Mouse (Mus musculus): ENCODE results near the gene Med15. TPM values are rescaled to one million over a fixed set of nuclear protein-coding genes. Genes with fewer than 3 reads are reported as not detected.
"Not testable (repeated sequence)": the region's sequence is repeated elsewhere in the genome, so short reads cannot be mapped to it uniquely, and the experiment has no call there.

Gene Med15
- polyA plus RNA-seq, 1 experiment, result 57.1 TPM

GRCm38 (mm10) chr16:17632580-17632979 lies 100.1 kb downstream of the Med15 start:
- no peak for DNase-seq (ENCODE audit: low read depth, low spot score)
- WGBS, result 98% methylated on average over 2 of the region's 2 CpGs

- DNase-seq (ENCODE audit: low read depth, low spot score), result no peak
- WGBS, result 98% methylated on average over 5 of the region's 5 CpGs
These were observed 106.5 kb downstream of the Med15 start for GRCm38 (mm10) chr16:17626269-17626555.

- 65% methylated on average over 8 of the region's 8 CpGs for WGBS
- no peak for DNase-seq (ENCODE audit: low read depth, low spot score)
These were observed 107.0 kb downstream of the Med15 start for GRCm38 (mm10) chr16:17625488-17626268.

- 90% methylated on average over 1 of the region's 1 CpGs for WGBS
- no peak for DNase-seq (ENCODE audit: low read depth, low spot score)
These were observed 110.8 kb downstream of the Med15 start for GRCm38 (mm10) chr16:17621936-17622335.

GRCm38 (mm10) chr16:17619198-17620105 lies 113.2 kb downstream of the Med15 start, which contains the start of gene Smpd4:
Gene Smpd4 (plus strand): TSS chr16:17619354.
- WGBS, result under 1% methylated on average over 60 of the region's 60 CpGs
- peak; percentile 43 for DNase-seq (ENCODE audit: low read depth, low spot score)

GRCm38 (mm10) chr16:17617922-17618565 lies 114.6 kb downstream of the Med15 start:
- no peak for DNase-seq (ENCODE audit: low read depth, low spot score)
- WGBS, result 12% methylated on average over 13 of the region's 13 CpGs

- no peak for DNase-seq (ENCODE audit: low read depth, low spot score)
- WGBS, result 71% methylated on average over 5 of the region's 5 CpGs
These were observed 116.5 kb downstream of the Med15 start for GRCm38 (mm10) chr16:17616212-17616611.

- not testable (repeated sequence) for DNase-seq (ENCODE audit: low read depth, low spot score)
- WGBS, result 92% methylated on average over 6 of the region's 6 CpGs
These were observed 118.0 kb downstream of the Med15 start for GRCm38 (mm10) chr16:17614740-17615139.

GRCm38 (mm10) chr16:17611383-17611782 lies 121.3 kb downstream of the Med15 start:
- WGBS, result 41% methylated on average over 4 of the region's 4 CpGs

GRCm38 (mm10) chr16:17605684-17606083 lies 127.0 kb downstream of the Med15 start:
- WGBS, result 73% methylated on average over 5 of the region's 5 CpGs

More at GRCm38 (mm10) chr16:17611383-17611782, 121.3 kb downstream of the Med15 start:
- DNase-seq (ENCODE audit: low read depth, low spot score), result no peak

GRCm38 (mm10) chr16:17604941-17605340 lies 127.8 kb downstream of the Med15 start:
- WGBS, result 60% methylated on average over 4 of the region's 4 CpGs
- no peak for DNase-seq (ENCODE audit: low read depth, low spot score)

More at GRCm38 (mm10) chr16:17605684-17606083, 127.0 kb downstream of the Med15 start:
- no peak for DNase-seq (ENCODE audit: low read depth, low spot score)

Other genes starting within 250 kb of the Med15 start
- gene Aifm3, start 243.3 kb downstream of the Med15 start, polyA plus RNA-seq (2012; rRNA removed), result 0.89 and 1.2 TPM in 2 replicates
- 137 and 160 TPM in 2 replicates for gene Lztr1, start 224.2 kb downstream of the Med15 start, polyA plus RNA-seq (2012; rRNA removed)
- 67.3 and 70.7 TPM in 2 replicates for gene Thap7, start 201.8 kb downstream of the Med15 start, polyA plus RNA-seq (2012; rRNA removed)
- 0.10 and 0.11 TPM in 2 replicates for gene Lrrc74b, start 171.6 kb downstream of the Med15 start, polyA plus RNA-seq (2012; rRNA removed)
- 2.4 and 2.6 TPM in 2 replicates for gene P2rx6, start 171.0 kb downstream of the Med15 start, polyA plus RNA-seq (2012; rRNA removed)
- gene Slc7a4, start 149.7 kb downstream of the Med15 start, polyA plus RNA-seq (2012; rRNA removed), result 21.3 and 21.6 TPM in 2 replicates
- 33.0 and 47.3 TPM in 2 replicates for gene Smpd4, start 113.5 kb downstream of the Med15 start, polyA plus RNA-seq (2012; rRNA removed)
- gene Ccdc74a, start 86.4 kb downstream of the Med15 start, polyA plus RNA-seq (2012; rRNA removed), result 0.79 and 1.2 TPM in 2 replicates
- 38.5 and 51.9 TPM in 2 replicates for gene Klhl22, start 26.7 kb upstream of the Med15 start, polyA plus RNA-seq (2012; rRNA removed)
- 10.5 and 14.0 TPM in 2 replicates for gene Scarf2, start 64.4 kb upstream of the Med15 start, polyA plus RNA-seq (2012; rRNA removed)
- not detected in 2 replicates for gene B830017H08Rik, start 100.2 kb upstream of the Med15 start, polyA plus RNA-seq (2012; rRNA removed)
- 8.8 and 11.0 TPM in 2 replicates for gene Car15, start 105.5 kb upstream of the Med15 start, polyA plus RNA-seq (2012; rRNA removed)
- gene Gm20518, start 158.8 kb upstream of the Med15 start, polyA plus RNA-seq (2012; rRNA removed), result 0.48 and 1.5 TPM in 2 replicates
- gene Tssk1, start 161.3 kb upstream of the Med15 start, polyA plus RNA-seq (2012; rRNA removed), result 0.05 and 0.10 TPM in 2 replicates
- gene Dgcr2, start 165.7 kb upstream of the Med15 start, polyA plus RNA-seq (2012; rRNA removed), result 82.4 and 104 TPM in 2 replicates
- not detected in 2 replicates for gene Tssk2, start 165.7 kb upstream of the Med15 start, polyA plus RNA-seq (2012; rRNA removed)
- 12.1 and 17.4 TPM in 2 replicates for gene Ess2, start 178.5 kb upstream of the Med15 start, polyA plus RNA-seq (2012; rRNA removed)
- not detected in 2 replicates for gene Gsc2, start 182.2 kb upstream of the Med15 start, polyA plus RNA-seq (2012; rRNA removed)
- 191 and 199 TPM in 2 replicates for gene Slc25a1, start 195.3 kb upstream of the Med15 start, polyA plus RNA-seq (2012; rRNA removed)
- gene Vpreb2, start 247.5 kb upstream of the Med15 start, polyA plus RNA-seq (2012; rRNA removed), result not detected in 2 replicates